Mouse (Mus musculus): Measurements from ENCODE around the gene Pop5. TPM values are rescaled to one million over a fixed set of nuclear protein-coding genes. Genes with fewer than 3 reads are reported as not detected.

The Pop5 gene
- polyA plus RNA-seq, 1 experiment from 2014 or later = 107 TPM

- no peak for ATAC-seq
- 80% methylated on average over 1 of the region's 1 CpGs for WGBS
Observed at GRCm38 (mm10) chr5:115255472-115255871, 19.8 kb downstream of the Pop5 start.

GRCm38 (mm10) chr5:115256909-115257546 lies 21.4 kb downstream of the Pop5 start:
- Histone ChIP-seq H3K9me3 (ENCODE audit: control insufficient read depth, low read length) (no peaks in the 10 kb centered on the region), H3K36me3 (ENCODE audit: control insufficient read depth, insufficient read depth, low read length) (peaks cover 29% of the 10 kb centered on the region)

More at GRCm38 (mm10) chr5:115255472-115255871, 19.8 kb downstream of the Pop5 start:
- Histone ChIP-seq H3K27ac (ENCODE audit: low read depth, low read length) (no peak overlapping the region), H3K36me3 (ENCODE audit: control insufficient read depth, insufficient read depth, low read length) (peaks cover 40% of the 10 kb centered on the region), H3K9me3 (ENCODE audit: control insufficient read depth, low read length) (no peaks in the 10 kb centered on the region), H3K4me3 (ENCODE audit: low read length) (no peak overlapping the region), H3K4me2 (ENCODE audit: low read length) (no peak overlapping the region), H3K4me1 (ENCODE audit: control insufficient read depth, insufficient read depth, low read depth, low read length) (no peaks in the 10 kb centered on the region), H3K9ac (ENCODE audit: low read depth, low read length) (no peak overlapping the region), H3K27me3 (replicated peaks; ENCODE audit: control insufficient read depth, insufficient read depth, low read length) (no peaks in the 10 kb centered on the region)

GRCm38 (mm10) chr5:115260356-115260755 lies 24.7 kb downstream of the Pop5 start:
- no peak for ATAC-seq

More at GRCm38 (mm10) chr5:115256909-115257546, 21.4 kb downstream of the Pop5 start:
- H3K27me3 ChIP-seq (replicated peaks; ENCODE audit: control insufficient read depth, insufficient read depth, low read length) = no peaks in the 10 kb centered on the region
- no peak for ATAC-seq
- no peaks in the 10 kb centered on the region for H3K4me1 ChIP-seq (ENCODE audit: control insufficient read depth, insufficient read depth, low read depth, low read length)
- H3K9ac ChIP-seq (ENCODE audit: low read depth, low read length) = no peak overlapping the region
- H3K27ac ChIP-seq (ENCODE audit: low read depth, low read length) = no peak overlapping the region
- WGBS = 93% methylated on average over 10 of the region's 10 CpGs
- no peak overlapping the region for H3K4me3 ChIP-seq (ENCODE audit: low read length)
- no peak overlapping the region for H3K4me2 ChIP-seq (ENCODE audit: low read length)

GRCm38 (mm10) chr5:115261141-115261540 lies 25.5 kb downstream of the Pop5 start:
- Histone ChIP-seq H3K9me3 (ENCODE audit: control insufficient read depth, low read length) (no peaks in the 10 kb centered on the region), H3K4me2 (ENCODE audit: low read length) (no peak overlapping the region), H3K9ac (ENCODE audit: low read depth, low read length) (no peak overlapping the region), H3K27me3 (replicated peaks; ENCODE audit: control insufficient read depth, insufficient read depth, low read length) (no peaks in the 10 kb centered on the region), H3K4me1 (ENCODE audit: control insufficient read depth, insufficient read depth, low read depth, low read length) (peaks cover 4% of the 10 kb centered on the region), H3K36me3 (ENCODE audit: control insufficient read depth, insufficient read depth, low read length) (peaks cover 25% of the 10 kb centered on the region), H3K4me3 (ENCODE audit: low read length) (no peak overlapping the region), H3K27ac (ENCODE audit: low read depth, low read length) (no peak overlapping the region)
- ATAC-seq = no peak
- WGBS = 85% methylated on average over 8 of the region's 8 CpGs

More at GRCm38 (mm10) chr5:115260356-115260755, 24.7 kb downstream of the Pop5 start:
- Histone ChIP-seq H3K36me3 (ENCODE audit: control insufficient read depth, insufficient read depth, low read length) (peaks cover 27% of the 10 kb centered on the region), H3K9ac (ENCODE audit: low read depth, low read length) (no peak overlapping the region), H3K27me3 (replicated peaks; ENCODE audit: control insufficient read depth, insufficient read depth, low read length) (no peaks in the 10 kb centered on the region), H3K27ac (ENCODE audit: low read depth, low read length) (no peak overlapping the region), H3K4me2 (ENCODE audit: low read length) (no peak overlapping the region), H3K4me3 (ENCODE audit: low read length) (no peak overlapping the region), H3K9me3 (ENCODE audit: control insufficient read depth, low read length) (no peaks in the 10 kb centered on the region), H3K4me1 (ENCODE audit: control insufficient read depth, insufficient read depth, low read depth, low read length) (no peaks in the 10 kb centered on the region)
- WGBS = 84% methylated on average over 6 of the region's 6 CpGs

- H3K27ac ChIP-seq (ENCODE audit: low read depth, low read length) = no peak overlapping the region
- no peak overlapping the region for H3K4me2 ChIP-seq (ENCODE audit: low read length)
- peaks cover 7% of the 10 kb centered on the region for H3K4me1 ChIP-seq (ENCODE audit: control insufficient read depth, insufficient read depth, low read depth, low read length)
- ATAC-seq = no peak
- H3K9me3 ChIP-seq (ENCODE audit: control insufficient read depth, low read length) = no peaks in the 10 kb centered on the region
- WGBS = 80% methylated on average over 1 of the region's 1 CpGs
- H3K4me3 ChIP-seq (ENCODE audit: low read length) = no peak overlapping the region
- no peak overlapping the region for H3K9ac ChIP-seq (ENCODE audit: low read depth, low read length)
- H3K27me3 ChIP-seq (replicated peaks; ENCODE audit: control insufficient read depth, insufficient read depth, low read length) = no peaks in the 10 kb centered on the region
- peaks cover 17% of the 10 kb centered on the region for H3K36me3 ChIP-seq (ENCODE audit: control insufficient read depth, insufficient read depth, low read length)
Observed at GRCm38 (mm10) chr5:115261880-115262279, 26.2 kb downstream of the Pop5 start.

- ATAC-seq = no peak
Observed at GRCm38 (mm10) chr5:115262502-115263291, 27.1 kb downstream of the Pop5 start.

GRCm38 (mm10) chr5:115266340-115266739 lies 30.7 kb downstream of the Pop5 start:
- Histone ChIP-seq H3K4me1 (ENCODE audit: control insufficient read depth, insufficient read depth, low read depth, low read length) (peaks cover 35% of the 10 kb centered on the region), H3K4me3 (ENCODE audit: low read length) (no peak overlapping the region), H3K36me3 (ENCODE audit: control insufficient read depth, insufficient read depth, low read length) (0 out of 2 replicates have a peak, but pooled peaks cover 5% of the 10 kb centered on the region), H3K9me3 (ENCODE audit: control insufficient read depth, low read length) (no peaks in the 10 kb centered on the region), H3K4me2 (ENCODE audit: low read length) (no peak overlapping the region), H3K27me3 (replicated peaks; ENCODE audit: control insufficient read depth, insufficient read depth, low read length) (no peaks in the 10 kb centered on the region), H3K9ac (ENCODE audit: low read depth, low read length) (no peak overlapping the region), H3K27ac (ENCODE audit: low read depth, low read length) (no peak overlapping the region)
- ATAC-seq = no peak
- WGBS = 84% methylated on average over 5 of the region's 5 CpGs

More at GRCm38 (mm10) chr5:115262502-115263291, 27.1 kb downstream of the Pop5 start:
- WGBS = 87% methylated on average over 14 of the region's 14 CpGs
- no peak overlapping the region for H3K27ac ChIP-seq (ENCODE audit: low read depth, low read length)
- H3K9me3 ChIP-seq (ENCODE audit: control insufficient read depth, low read length) = no peaks in the 10 kb centered on the region
- H3K4me2 ChIP-seq (ENCODE audit: low read length) = no peak overlapping the region
- H3K4me1 ChIP-seq (ENCODE audit: control insufficient read depth, insufficient read depth, low read depth, low read length) = peaks cover 10% of the 10 kb centered on the region
- no peak overlapping the region for H3K4me3 ChIP-seq (ENCODE audit: low read length)
- no peaks in the 10 kb centered on the region for H3K27me3 ChIP-seq (replicated peaks; ENCODE audit: control insufficient read depth, insufficient read depth, low read length)
- H3K9ac ChIP-seq (ENCODE audit: low read depth, low read length) = no peak overlapping the region
- H3K36me3 ChIP-seq (ENCODE audit: control insufficient read depth, insufficient read depth, low read length) = peaks cover 12% of the 10 kb centered on the region

GRCm38 (mm10) chr5:115266787-115267468 lies 31.3 kb downstream of the Pop5 start:
- no peak overlapping the region for H3K27ac ChIP-seq (ENCODE audit: low read depth, low read length)
- H3K4me3 ChIP-seq (ENCODE audit: low read length) = no peak overlapping the region
- H3K9ac ChIP-seq (ENCODE audit: low read depth, low read length) = no peak overlapping the region
- H3K36me3 ChIP-seq (ENCODE audit: control insufficient read depth, insufficient read depth, low read length) = 0 out of 2 replicates have a peak, but pooled peaks cover 5% of the 10 kb centered on the region
- H3K9me3 ChIP-seq (ENCODE audit: control insufficient read depth, low read length) = no peaks in the 10 kb centered on the region
- no peak for ATAC-seq
- WGBS = 85% methylated on average over 8 of the region's 8 CpGs
- H3K4me2 ChIP-seq (ENCODE audit: low read length) = no peak overlapping the region
- H3K27me3 ChIP-seq (replicated peaks; ENCODE audit: control insufficient read depth, insufficient read depth, low read length) = no peaks in the 10 kb centered on the region
- H3K4me1 ChIP-seq (ENCODE audit: control insufficient read depth, insufficient read depth, low read depth, low read length) = peaks cover 36% of the 10 kb centered on the region

Measured in hindbrain, embryonic 16.5 days (tissue).